Mouse (Mus musculus): ENCODE results near the gene Accsl.

DNA sequence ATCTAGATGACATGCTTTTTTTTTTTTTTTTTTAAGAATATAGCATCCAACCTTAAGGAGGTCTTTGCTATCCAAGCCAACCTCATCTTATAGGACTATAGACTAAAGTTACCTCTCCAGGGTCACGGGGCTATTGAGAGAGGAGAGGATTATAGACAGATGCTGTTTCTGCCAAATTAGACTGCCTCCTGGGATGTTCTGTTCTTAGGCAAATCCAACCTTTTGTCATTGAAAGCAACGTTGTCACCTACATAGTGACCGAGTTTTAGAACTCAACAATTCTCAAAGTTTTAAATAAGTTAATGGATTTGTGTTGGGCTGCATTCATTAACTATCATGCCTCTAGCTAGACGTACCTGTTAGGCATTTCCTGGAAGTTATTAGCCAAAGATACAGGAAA lies 5.7 kb downstream of the Accsl start:
- TF ChIP-seq EP300 (IDR thresholded peaks at IDR 0.05; ENCODE audit: low read depth): no peak
- TF ChIP-seq CTCF (IDR thresholded peaks at IDR 0.05; ENCODE audit: low read depth): no peak

Data from heart, postnatal 0 days (tissue).